Mouse (Mus musculus): Measurements from ENCODE around the gene Gm7579. TPM values are rescaled to one million over a fixed set of nuclear protein-coding genes. Genes with fewer than 3 reads are reported as not detected.
"Not testable (repeated sequence)": the region's sequence is repeated elsewhere in the genome, so short reads cannot be mapped to it uniquely, and the experiment has no call there.

Gm7579 gene
- total RNA-seq (2021): not detected
- long read RNA-seq, experiment 1: 0 reads
- long read RNA-seq, experiment 2: 0 reads

- Histone ChIP-seq H3K4me3 (no peak within 1 kb of the TSS), H3K27ac (no peak within 1 kb of the TSS)
- TF ChIP-seq CTCF (IDR thresholded peaks at IDR 0.05): no peak
- intact Hi-C loops (cut with DNase I): no loop called here
- DNase-seq: no peak
Observed at GRCm38 (mm10) chr7:142211559-142211958, at the start of gene Gm7579. Gene Gm7579 (plus strand): TSS chr7:142211859.

DNA sequence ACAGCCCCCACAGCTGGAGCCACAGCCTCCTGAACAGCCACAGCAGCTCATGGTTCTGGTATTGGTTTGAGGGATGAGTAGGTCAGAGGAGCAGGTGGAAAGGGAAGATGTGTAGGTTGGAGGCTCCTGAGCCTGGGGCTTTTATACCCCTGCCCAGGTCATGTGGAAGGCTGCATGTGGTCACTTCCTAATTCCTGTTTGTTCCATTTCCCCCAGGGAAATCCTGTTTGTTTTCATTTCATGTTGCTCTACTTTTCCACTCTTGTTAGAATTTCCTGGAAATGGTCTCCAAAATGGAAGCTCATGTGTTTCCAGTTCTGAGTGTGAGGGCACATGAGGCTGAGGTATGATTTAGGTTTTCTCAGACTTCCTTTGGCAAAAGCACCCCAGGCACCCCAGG is 46.0 kb upstream of the Gm7579 start, which contains the start of gene Gm4553:
Gm4553 (minus strand) TSS at position 101 of the 400 bp plus-strand sequence.
- intact Hi-C loops (cut with DNase I); H3K4me3 ChIP-seq; DNase-seq; H3K27ac ChIP-seq: not testable (repeated sequence)

DNA sequence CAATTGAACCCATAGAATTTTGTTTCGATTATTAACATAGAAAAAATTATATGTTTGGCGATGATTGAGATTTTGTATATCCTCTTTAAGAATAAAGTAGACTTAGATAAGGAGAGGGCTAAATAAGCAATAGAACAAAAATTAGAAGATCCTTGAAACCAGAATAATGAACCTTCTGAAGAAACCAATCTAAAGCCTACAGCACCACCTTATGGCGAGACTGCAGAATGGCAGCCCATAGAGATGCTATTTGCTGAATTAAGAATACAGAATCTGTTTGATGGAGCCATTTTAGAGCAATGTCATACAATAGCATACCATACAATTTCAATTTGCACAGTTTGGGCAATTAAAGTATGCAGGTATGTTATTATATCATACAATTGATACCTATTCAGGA is 41.8 kb upstream of the Gm7579 start:
- no peak overlapping the region for H3K4me3 ChIP-seq
- TF ChIP-seq CTCF (IDR thresholded peaks at IDR 0.05): peak; percentile 55
- DNase-seq: no peak
- no peak overlapping the region for H3K27ac ChIP-seq
- intact Hi-C loops (cut with DNase I): no loop called here

- intact Hi-C loops (cut with DNase I); H3K4me3 ChIP-seq; H3K27ac ChIP-seq; DNase-seq: not testable (repeated sequence)
Observed at GRCm38 (mm10) chr7:142175905-142176304, 35.8 kb upstream of the Gm7579 start, which contains the start of gene Krtap5-2. Gene Krtap5-2 (minus strand): TSS chr7:142176005.

DNA sequence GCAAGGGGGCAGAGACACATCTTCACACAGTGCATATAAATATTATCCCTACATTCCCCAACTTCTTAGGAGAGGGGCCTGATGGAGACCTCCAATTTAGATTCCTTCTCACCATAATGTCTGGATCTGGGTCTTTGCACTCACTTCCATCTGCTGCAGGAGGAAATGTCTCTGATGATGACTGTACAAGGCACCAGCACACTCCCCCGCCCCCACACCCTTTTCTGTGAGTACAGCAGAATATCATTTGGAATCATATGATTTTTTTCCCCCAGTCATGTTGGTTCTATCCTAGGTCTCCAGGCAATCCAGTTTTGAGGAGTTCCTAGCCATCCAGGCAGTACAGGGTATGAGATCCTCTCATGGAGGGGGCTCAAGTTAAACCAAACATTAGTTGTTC is 33.0 kb upstream of the Gm7579 start:
- no peak for DNase-seq
- H3K4me3 ChIP-seq: no peak overlapping the region
- no peak for TF ChIP-seq CTCF (IDR thresholded peaks at IDR 0.05)
- intact Hi-C loops (cut with DNase I): no loop called here
- H3K27ac ChIP-seq: no peak overlapping the region

DNA sequence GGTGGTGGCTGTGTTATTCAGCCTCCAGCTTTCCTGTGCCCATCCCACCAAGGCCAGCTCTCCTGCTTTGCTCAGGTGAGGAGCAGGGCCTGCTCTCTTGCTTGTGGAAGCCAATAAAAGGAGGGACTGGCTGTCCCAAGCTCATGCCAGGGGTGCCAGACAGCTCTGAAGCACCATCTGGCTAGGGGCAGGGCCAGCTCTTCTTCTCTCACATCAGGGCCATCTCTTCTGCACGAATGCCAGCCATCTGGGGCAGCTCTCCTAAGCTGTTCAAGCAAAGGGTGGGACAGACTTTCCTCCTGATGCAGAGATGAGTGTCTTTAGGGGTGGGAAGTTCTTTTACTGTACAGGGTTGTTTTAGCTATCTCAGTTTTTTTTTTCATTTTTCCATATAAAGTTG is 30.6 kb upstream of the Gm7579 start:
- intact Hi-C loops (cut with DNase I): no loop called here
- DNase-seq: no peak
- TF ChIP-seq CTCF (IDR thresholded peaks at IDR 0.05): no peak
- Histone ChIP-seq H3K4me3 (no peak overlapping the region), H3K27ac (no peak overlapping the region)

DNA sequence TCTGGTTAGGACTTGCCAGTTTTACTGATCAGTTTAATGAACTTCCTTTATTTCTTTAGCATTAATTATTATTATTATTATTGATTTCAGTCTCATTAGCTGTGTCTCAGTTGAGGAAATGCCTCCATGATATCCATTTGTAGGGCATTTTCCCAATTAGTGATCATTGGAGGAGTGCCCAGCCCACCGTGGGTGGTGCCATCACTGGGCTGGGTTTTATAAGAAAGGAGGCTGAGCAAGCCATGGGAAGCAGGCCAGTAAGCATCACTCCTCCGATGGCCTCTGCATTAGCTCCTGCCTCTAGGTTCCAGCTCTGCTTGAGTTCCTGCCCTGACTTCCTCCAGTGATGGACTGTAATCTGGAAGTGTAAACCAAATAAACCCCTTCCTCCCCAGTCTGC is 23.5 kb upstream of the Gm7579 start:
- TF ChIP-seq CTCF (IDR thresholded peaks at IDR 0.05): no peak
- DNase-seq: no peak
- no peak overlapping the region for H3K4me3 ChIP-seq
- H3K27ac ChIP-seq: no peak overlapping the region
- intact Hi-C loops (cut with DNase I): no loop called here

- no peak within 1 kb of the TSS for H3K27ac ChIP-seq
- H3K4me3 ChIP-seq: no peak within 1 kb of the TSS
- no peak for TF ChIP-seq CTCF (IDR thresholded peaks at IDR 0.05)
- intact Hi-C loops (cut with DNase I): no loop called here
- no peak for DNase-seq
Observed at GRCm38 (mm10) chr7:142190289-142190688, 21.4 kb upstream of the Gm7579 start, which contains the start of gene Gm10153. Gene Gm10153 (minus strand): TSS chr7:142190389.

DNA sequence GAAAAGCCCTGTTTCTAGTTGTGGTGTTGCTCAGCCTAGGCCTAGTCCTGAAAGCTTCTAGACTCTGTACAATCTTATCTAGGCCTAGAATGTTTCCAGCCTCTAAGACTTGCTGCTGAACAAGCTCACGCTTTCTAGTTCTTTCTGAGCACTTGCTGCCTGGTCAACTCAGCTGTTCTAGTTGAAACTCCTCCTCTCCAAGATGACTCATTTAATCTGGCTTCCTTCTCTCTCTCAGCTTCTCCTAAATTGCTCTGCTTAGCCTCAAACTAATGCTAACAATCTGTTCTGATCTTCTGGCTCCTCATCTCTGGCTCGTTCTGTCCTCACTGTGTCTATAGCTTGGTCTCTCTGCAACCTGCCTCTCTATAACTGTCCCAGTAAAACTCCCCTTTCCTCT is 12.9 kb upstream of the Gm7579 start:
- H3K27ac ChIP-seq: no peak overlapping the region
- DNase-seq: no peak
- H3K4me3 ChIP-seq: no peak overlapping the region
- no peak for TF ChIP-seq CTCF (IDR thresholded peaks at IDR 0.05)
- intact Hi-C loops (cut with DNase I): no loop called here

GRCm38 (mm10) chr7:142201064-142201463 is 10.6 kb upstream of the Gm7579 start, which contains the start of gene Krtap5-3:
Gene Krtap5-3 (plus strand): TSS chr7:142201364.
- intact Hi-C loops (cut with DNase I): no loop called here
- H3K27ac ChIP-seq: no peak within 1 kb of the TSS
- H3K4me3 ChIP-seq: no peak within 1 kb of the TSS
- DNase-seq: no peak
- TF ChIP-seq CTCF (IDR thresholded peaks at IDR 0.05): no peak

DNA sequence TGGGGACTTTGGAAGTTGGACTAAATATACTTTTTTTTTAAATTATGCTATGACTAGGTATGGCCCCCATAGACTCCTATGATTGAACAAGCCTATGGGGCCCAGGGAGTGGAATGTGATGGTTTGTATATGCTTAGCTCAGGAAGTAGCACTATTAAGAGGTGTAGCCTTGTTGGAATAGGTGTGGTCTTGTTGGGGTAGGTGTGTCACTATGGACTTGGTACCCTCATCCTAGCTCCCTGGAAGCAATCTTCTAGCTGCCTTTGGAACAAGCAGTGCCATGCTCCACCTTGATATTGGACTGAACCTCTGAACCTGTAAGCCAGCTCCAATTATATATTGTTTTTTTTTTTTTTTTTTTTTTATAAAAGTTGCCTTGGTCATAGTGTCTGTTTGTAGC is 6.2 kb upstream of the Gm7579 start:
- intact Hi-C loops (cut with DNase I): no loop called here

GRCm38 (mm10) chr7:142206891-142207290 is 4.8 kb upstream of the Gm7579 start:
- H3K4me3 ChIP-seq; intact Hi-C loops (cut with DNase I): not testable (repeated sequence)

More for the DNA sequence above, 6.2 kb upstream of the Gm7579 start:
- no peak for DNase-seq
- no peak overlapping the region for H3K4me3 ChIP-seq
- H3K27ac ChIP-seq: no peak overlapping the region
- TF ChIP-seq CTCF (IDR thresholded peaks at IDR 0.05): no peak

DNA sequence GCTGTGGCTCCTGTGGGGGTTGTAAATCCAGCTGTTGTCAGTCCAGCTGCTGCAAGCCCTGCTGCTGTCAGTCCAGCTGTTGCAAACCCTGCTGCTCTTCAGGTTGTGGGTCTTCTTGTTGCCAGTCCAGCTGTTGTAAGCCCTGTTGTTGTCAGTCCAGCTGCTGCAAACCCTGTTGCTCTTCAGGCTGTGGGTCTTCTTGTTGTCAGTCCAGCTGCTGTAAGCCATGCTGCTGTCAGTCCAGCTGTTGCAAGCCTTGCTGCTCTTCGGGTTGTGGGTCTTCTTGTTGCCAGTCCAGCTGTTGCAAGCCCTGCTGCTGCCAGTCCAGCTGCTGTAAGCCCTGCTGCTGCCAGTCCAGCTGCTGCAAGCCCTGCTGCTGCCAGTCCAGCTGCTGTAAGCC is 477 bp downstream of the Gm7579 start:
- H3K4me3 ChIP-seq; DNase-seq; intact Hi-C loops (cut with DNase I); H3K27ac ChIP-seq: not testable (repeated sequence)

More at GRCm38 (mm10) chr7:142206891-142207290, 4.8 kb upstream of the Gm7579 start:
- H3K27ac ChIP-seq, DNase-seq: not testable (repeated sequence)

DNA sequence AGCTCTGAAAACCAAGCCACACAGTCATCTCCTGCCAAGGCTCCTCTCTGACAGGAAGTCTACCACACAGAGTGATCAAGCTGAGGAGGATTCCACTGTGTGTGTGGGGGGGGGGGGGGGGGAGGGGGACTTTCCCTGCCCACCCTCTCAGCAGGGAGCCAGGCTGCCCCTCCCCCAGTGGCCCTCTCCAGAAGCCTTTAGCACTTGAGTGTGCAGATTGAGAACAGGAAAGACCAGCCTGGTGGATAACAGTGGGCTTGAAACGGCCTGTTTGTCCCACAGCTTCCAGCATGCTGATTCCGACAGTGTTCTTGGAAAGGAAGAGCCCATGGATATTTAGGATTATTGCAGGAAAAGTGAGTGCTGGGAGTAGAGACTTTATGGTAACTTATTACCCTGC is 12.9 kb downstream of the Gm7579 start:
- H3K4me3 ChIP-seq: no peak overlapping the region
- no peak overlapping the region for H3K27ac ChIP-seq
- DNase-seq: no peak
- TF ChIP-seq CTCF (IDR thresholded peaks at IDR 0.05): no peak
- intact Hi-C loops (cut with DNase I): no loop called here

GRCm38 (mm10) chr7:142229871-142230270 is 18.2 kb downstream of the Gm7579 start, which contains the start of gene Krtap5-5:
Gene Krtap5-5 (minus strand): TSS chr7:142229971.
- intact Hi-C loops (cut with DNase I): not testable (repeated sequence)

More at GRCm38 (mm10) chr7:142229871-142230270, 18.2 kb downstream of the Gm7579 start, which contains the start of gene Krtap5-5:
- H3K4me3 ChIP-seq, DNase-seq, H3K27ac ChIP-seq: not testable (repeated sequence)
